Mouse (Mus musculus): ENCODE results near the gene Arl9.
"Not testable (repeated sequence)": the region's sequence is repeated elsewhere in the genome, so short reads cannot be mapped to it uniquely, and the experiment has no call there.

- not testable (repeated sequence) for TF ChIP-seq CTCF (IDR thresholded peaks at IDR 0.05); POLR2A (IDR thresholded peaks at IDR 0.05; ENCODE audit: insufficient read depth, low read depth, low read length)
Measured at GRCm38 (mm10) chr5:76971115-76971514, 32.7 kb upstream of the Arl9 start.

Data from heart, adult 2 months (tissue).